Mouse (Mus musculus) yolk sac, embryonic 10.5 days (tissue): Measurements from ENCODE around the gene Grap.

ENCODE experiments used
- DNase-seq: peaks from one replicate; pipeline ENCODE4 v3.0.0-alpha.2; 2017; ENCODE audit warnings: low spot score

Gene Grap

GRCm38 (mm10) chr11:61658360-61658922 is 5.4 kb downstream of the Grap start:
- no peak for DNase-seq

- no peak for DNase-seq
Observed at GRCm38 (mm10) chr11:61659011-61659858, 6.2 kb downstream of the Grap start.

DNA sequence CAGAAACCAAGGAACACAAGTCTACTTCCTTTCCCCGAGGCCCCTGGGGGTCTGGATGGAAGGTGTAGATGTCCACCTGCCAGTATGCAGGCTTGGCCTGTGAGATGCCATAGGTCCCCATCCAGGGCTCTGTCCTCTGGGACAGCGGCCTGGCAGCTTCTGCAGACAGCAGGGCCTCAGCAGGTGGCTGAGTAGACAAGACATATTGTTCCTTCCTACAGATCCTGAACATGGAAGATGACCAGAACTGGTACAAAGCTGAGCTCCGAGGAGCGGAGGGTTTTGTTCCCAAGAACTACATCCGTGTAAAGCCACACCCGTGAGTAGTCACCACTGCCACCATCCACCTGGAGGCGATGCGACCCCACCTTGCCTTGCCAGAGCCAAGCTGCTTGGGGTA is 6.9 kb downstream of the Grap start:
- DNase-seq: no peak

DNA sequence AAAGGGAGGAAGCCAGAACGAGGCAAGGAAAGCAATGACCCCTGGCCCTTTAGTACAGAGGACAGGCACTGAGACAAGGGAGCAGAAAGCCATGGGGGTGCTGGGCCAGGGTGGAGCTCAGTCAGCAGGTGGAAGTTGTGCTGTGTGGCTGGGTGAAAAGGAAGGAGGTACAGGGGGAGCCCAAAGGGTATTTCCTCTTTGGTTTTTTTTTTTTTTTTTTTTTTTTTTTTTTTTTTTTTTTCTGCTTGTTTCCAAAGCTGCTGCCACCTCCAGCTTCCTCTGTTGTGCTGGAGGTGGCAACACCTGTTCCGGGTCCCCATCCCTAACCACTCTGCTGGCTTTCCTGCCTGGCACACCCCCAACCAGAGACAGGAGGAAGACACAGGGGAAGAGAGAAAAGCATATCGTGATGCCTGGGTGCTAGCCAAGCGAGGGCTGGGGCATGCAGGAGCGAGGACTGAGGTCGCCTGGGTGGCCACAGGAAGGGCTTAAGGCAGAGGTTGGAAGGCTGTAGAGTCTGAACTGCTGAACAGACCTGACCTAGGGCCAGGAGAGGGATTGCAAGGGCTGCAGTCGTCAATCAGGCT is 7.8 kb downstream of the Grap start:
- no peak for DNase-seq

- no peak for DNase-seq
Observed at GRCm38 (mm10) chr11:61662189-61662588, 9.1 kb downstream of the Grap start.

- no peak for DNase-seq
Observed at GRCm38 (mm10) chr11:61665401-61665800, 12.3 kb downstream of the Grap start.

GRCm38 (mm10) chr11:61665991-61666799 is 13.1 kb downstream of the Grap start:
- no peak for DNase-seq

DNA sequence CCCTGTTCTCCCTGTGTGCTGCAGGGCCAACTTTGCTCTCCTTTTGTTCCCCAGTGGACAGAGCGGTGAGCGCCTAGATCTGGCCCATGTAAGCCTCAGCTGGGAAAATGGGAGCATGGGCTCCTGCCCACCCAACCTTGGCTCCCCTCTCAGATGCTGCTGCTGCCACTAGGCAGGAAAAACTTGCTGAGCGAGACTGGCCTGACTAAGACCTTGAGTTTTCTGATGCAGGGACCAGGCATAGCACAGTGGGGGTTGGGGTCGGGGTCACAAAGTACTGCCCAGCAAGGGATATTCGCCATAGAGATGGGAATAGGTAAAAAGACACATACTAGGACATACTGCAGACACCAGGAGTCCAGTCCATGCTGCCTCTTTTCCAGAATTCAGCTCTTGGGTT is 14.2 kb downstream of the Grap start:
- no peak for DNase-seq

- DNase-seq: no peak
Observed at GRCm38 (mm10) chr11:61667782-61668181, 14.7 kb downstream of the Grap start.

GRCm38 (mm10) chr11:61669492-61670490 is 16.7 kb downstream of the Grap start:
- DNase-seq: no peak

GRCm38 (mm10) chr11:61671781-61672383 is 18.8 kb downstream of the Grap start:
- peak; percentile 24 for DNase-seq

DNA sequence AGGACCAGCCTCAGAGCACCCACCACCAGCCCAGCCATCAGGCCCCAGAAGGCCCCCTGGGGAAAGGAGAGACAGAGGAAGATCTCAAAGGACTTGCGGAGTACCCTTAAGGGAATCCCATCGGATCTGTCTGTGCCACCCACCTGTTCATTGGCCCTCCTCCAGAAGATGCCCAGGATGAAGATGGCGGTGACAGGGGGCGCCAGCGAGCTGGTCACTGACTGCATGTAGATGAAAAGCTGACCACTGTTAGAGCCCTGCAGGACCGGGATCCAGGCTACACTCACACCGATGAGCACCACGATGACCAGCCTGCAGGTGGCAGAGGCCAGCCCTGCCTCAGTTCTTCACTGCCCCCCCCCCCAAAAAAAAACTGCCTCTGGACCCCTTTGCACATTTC is 20.6 kb downstream of the Grap start:
- no peak for DNase-seq

DNA sequence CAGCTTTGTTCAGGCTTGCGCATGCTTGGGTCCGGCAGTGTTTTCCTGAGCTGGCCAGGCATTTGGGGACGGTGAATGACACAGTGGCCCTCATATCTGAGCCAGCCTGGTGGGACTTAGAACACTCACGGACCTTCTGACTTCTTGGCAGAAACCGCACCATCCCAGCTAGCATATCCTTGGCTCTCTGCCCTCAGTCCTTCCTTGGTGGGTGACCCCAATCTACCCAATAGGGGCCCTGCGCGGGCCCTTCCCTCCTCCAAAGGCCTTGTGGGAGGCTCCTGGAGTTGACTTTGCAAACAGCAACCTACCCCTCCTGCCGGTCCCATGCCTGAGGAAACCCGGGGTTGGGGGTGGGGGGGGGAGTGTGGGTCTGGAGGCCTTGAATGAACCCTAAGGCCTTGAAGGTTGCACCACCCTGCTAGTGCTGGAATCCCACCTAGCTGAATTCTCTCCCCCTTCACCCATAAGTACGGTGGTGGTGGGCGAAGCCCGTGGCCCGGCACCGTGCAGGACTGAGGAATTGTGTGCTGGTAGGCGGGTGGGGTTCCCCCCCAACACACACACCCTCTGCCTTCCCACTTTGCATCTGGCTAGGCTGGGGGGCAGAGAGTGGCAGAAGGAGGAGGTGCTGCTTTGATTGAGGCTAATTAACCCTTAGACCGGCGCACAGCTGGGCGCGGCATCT is 21.2 kb downstream of the Grap start:
- DNase-seq: no peak

GRCm38 (mm10) chr11:61674839-61675159 is 21.7 kb downstream of the Grap start:
- DNase-seq: peak; percentile 73

- DNase-seq: peak; percentile 68
Observed at GRCm38 (mm10) chr11:61675332-61675731, 22.3 kb downstream of the Grap start.

- no peak for DNase-seq
Observed at GRCm38 (mm10) chr11:61676216-61676854, 23.3 kb downstream of the Grap start.

GRCm38 (mm10) chr11:61677709-61678108 is 24.6 kb downstream of the Grap start:
- DNase-seq: no peak

DNA sequence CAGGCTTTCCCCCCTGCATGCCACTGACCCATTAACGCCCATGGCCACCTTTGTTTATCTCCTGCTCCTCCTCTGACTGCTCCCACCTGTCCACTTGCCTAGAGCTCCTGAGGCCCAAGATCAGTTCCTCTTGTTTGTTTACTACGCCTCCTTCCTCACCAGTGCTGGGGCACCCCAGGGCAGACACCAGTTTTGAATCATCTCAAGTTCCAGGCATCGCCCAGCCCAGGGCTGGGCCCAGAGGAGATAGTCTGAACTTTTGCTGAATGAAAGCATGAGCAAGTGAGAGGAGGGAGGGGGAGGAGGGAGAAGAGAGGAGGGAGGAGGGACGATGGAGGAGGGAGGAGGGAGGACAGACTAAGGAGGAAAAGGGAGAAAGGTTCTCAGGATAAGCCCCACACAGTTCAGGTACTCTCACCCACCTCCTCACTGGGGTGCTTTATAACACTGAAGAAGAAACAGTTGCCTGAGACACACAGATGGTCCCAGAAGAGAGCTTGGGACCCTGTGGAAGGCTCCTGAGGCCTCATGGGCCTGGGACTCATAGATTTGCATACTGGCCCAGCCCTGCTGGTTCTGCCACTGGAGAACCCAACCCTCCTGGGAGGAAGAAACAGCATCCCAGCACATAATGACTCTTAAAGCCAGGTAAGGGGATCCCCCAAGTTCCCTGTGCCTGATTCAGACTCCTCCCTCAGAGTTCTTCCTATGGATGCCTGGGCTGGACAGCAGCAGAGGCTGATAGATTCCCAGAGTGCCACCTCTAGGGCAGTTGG is 26.2 kb downstream of the Grap start:
- no peak for DNase-seq
